Mouse (Mus musculus) E14TG2a.4 (cell line): ENCODE data around the gene Prr13.

Source experiments
- CTCF ChIP-seq: conservative IDR thresholded peaks from 2 replicates; pipeline ENCODE4 v1.5.1; 2014; ENCODE audit warnings: low read length
- NANOG ChIP-seq: IDR thresholded peaks from 2 replicates; pipeline ENCODE4 v1.6.1; 2014; ENCODE audit warnings: borderline replicate concordance, low read length, mixed read lengths

DNA sequence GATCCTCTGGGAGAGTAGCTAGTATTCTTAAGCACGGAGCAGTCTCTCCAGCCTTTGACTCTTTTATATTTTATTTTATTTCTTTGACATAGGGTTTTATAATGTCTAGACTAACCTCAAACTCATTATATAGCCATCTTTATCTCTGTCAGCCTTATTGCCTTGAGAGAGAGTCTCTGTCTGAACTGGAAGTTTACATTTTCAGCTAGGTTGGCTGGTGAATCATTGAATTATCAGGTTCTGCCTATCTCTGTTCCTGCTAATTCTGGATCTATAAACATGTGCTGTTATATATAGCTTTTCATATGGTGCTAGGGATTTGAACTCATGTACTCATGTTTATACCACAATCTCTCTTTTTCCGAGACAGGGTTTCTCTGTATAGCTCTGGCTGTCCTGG is 41.3 kb upstream of the Prr13 start:
- no peak for TF ChIP-seq CTCF
- TF ChIP-seq NANOG: no peak
